ENCODE assay signal across 15 mouse cellular contexts in the genomic region with DNA sequence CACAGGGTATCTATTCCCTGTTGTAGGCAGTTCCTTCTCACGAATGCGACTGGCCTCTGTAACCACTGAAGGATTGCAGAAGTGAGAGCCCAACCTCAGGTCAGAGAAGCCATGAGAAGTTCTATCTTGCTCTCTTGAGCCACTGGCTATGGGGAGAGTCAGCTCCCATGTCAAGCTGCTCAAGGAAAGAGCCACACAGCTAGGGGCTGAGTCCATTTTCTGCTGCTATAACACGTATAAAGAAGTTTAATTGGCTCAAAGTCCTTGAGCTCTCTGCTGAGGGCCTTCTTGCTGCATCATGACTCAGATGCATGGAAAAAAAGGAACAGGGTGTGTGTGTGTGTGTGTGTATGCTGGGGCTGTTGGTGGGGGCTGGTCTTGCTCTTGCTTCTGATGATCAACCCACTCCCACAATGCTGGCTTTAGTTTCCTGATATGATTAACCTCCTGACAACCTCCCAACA. TPM values are rescaled to one million over a fixed set of nuclear protein-coding genes. Genes with fewer than 3 reads are reported as not detected.
DNase-seq lines count a peak whose midpoint lies in the region; ATAC-seq lines count a peak whose summit lies in the region.
"Had no signal": no experiment of that assay in that cellular context is flagged by ENCODE, and none has a peak within 500 bp of the region (broad histone marks: within the 10 kb centered on the region; RNA-seq: fewer than 3 reads in every experiment).

No protein-coding gene starts in this region.

- H3K79me2 ChIP-seq in macrophage (ENCODE audit: inconsistent target) = no peaks in the 10 kb centered on the region

- no peaks in the 10 kb centered on the region for H3K36me3 ChIP-seq in macrophage (ENCODE audit: inconsistent target)
- H3K36me3 ChIP-seq: hindbrain, embryonic 12.5 days; lung, embryonic 15.5 days; neural tube, embryonic 15.5 days had no signal

- peak overlapping the region; percentile 46 for H3K27ac ChIP-seq in macrophage
- H3K27ac ChIP-seq: hindbrain, embryonic 12.5 days; lung, embryonic 15.5 days; neural tube, embryonic 15.5 days had no signal

- intact Hi-C loops in left cerebral cortex, postnatal 14 days (cut with DNase I) = no loop called here

- no peak overlapping the region for H3K4me3 ChIP-seq in macrophage (ENCODE audit: inconsistent target)
- H3K4me3 ChIP-seq: hindbrain, embryonic 12.5 days; lung, embryonic 15.5 days; neural tube, embryonic 15.5 days had no signal

- peak; percentile 71 for ATAC-seq in common myeloid progenitor, adult 5-6 weeks (replicated peaks; ENCODE audit: low read depth, poor library complexity, severe bottlenecking)
- ATAC-seq in activated CD4-positive, CD25-positive, alpha-beta regulatory T cell, adult 4 months = no peak
- ATAC-seq: forebrain, embryonic 16.5 days had no signal

- 5% methylated on average over 3 of the region's 3 CpGs for WGBS in macrophage (ENCODE audit: missing documents)

- peak; percentile 74 for DNase-seq in heart, adult 11 months
- no peak for DNase-seq in heart, adult 9 months (ENCODE audit: low spot score in 2 of 2)
- DNase-seq in A20 (ENCODE audit: low read depth, low spot score) = peak; percentile 28
- no peak for DNase-seq in left cerebral cortex, postnatal 14 days (ENCODE audit: low spot score in 2 of 2)
- no peak for DNase-seq in right cerebral cortex, postnatal 4 days
- DNase-seq: gastrocnemius, postnatal 10 days; kidney, adult 9 months; thymus, postnatal 25 days had no signal

RNA-seq across cellular contexts. Expression of gene Ahcy, which starts 26.5 kb away (rescaled TPM):
- total RNA-seq in common myeloid progenitor, adult 5-6 weeks (2017) = 96.7 and 107 TPM in 2 replicates
- total RNA-seq in macrophage (2018; cell fraction: chromatin; rRNA removed) = 10 to 100 TPM in 1 of 26 experiments, 1 to 10 TPM in 25; 1.2 to 11.9 (median 5.9) TPM
- total RNA-seq in macrophage (2018; cell fraction: cytosol; rRNA removed) = 10 to 100 TPM in 25 of 26 experiments, 1 to 10 TPM in 1; 9.8 to 19.2 (median 16.2) TPM
- total RNA-seq in macrophage (2018; cell fraction: nucleus; rRNA removed) = 10 to 100 TPM in 6 of 26 experiments, 1 to 10 TPM in 20; 2.5 to 25.7 (median 6.1) TPM
- polyA plus RNA-seq in macrophage (2018) = 11.2 to 40.1 TPM (median 16.2 TPM) in 3 replicates
- 10 to 100 TPM; 12.1 to 12.7 TPM for total RNA-seq in left cerebral cortex, postnatal 14 days (2021)
- polyA plus RNA-seq in activated CD4-positive, CD25-positive, alpha-beta regulatory T cell, adult 4 months (2017; shearing (Covaris generic)) = 10 to 100 TPM; 30.2 to 50.5 TPM

RNA-seq across cellular contexts. Expression of gene Itch, which starts 32.5 kb away (rescaled TPM):
- 48.2 and 64.5 TPM in 2 replicates for total RNA-seq in common myeloid progenitor, adult 5-6 weeks (2017)
- total RNA-seq in macrophage (2018; cell fraction: chromatin; rRNA removed) = 100 to 1,000 TPM in 22 of 26 experiments, 10 to 100 TPM in 4; 76.2 to 193 (median 117) TPM
- 10 to 100 TPM; 32.5 to 59.1 (median 45.9) TPM for total RNA-seq in macrophage (2018; cell fraction: cytosol; rRNA removed)
- 100 to 1,000 TPM in 5 of 26 experiments, 10 to 100 TPM in 21; 41.3 to 133 (median 67.9) TPM for total RNA-seq in macrophage (2018; cell fraction: nucleus; rRNA removed)
- polyA plus RNA-seq in macrophage (2018) = 32.1 to 44.3 TPM (median 34.9 TPM) in 3 replicates
- 10 to 100 TPM; 40.7 to 42.2 TPM for total RNA-seq in left cerebral cortex, postnatal 14 days (2021)
- 10 to 100 TPM; 53.0 to 53.4 TPM for polyA plus RNA-seq in activated CD4-positive, CD25-positive, alpha-beta regulatory T cell, adult 4 months (2017; shearing (Covaris generic))

Comparison
In these comparisons a context has a peak if more than half of its experiments do, and no peak if none do; other contexts are left out.
1. DNase-seq: peak in heart, adult 11 months (single experiment) and A20 (single experiment); none in heart, adult 9 months (0 of 2), left cerebral cortex, postnatal 14 days (0 of 2) and right cerebral cortex, postnatal 4 days (single experiment).